Mouse (Mus musculus) ES-E14 (cell line): Measurements from ENCODE around the gene Vmn1r120. TPM values are rescaled to one million over a fixed set of nuclear protein-coding genes. Genes with fewer than 3 reads are reported as not detected.
"Not testable (repeated sequence)": the region's sequence is repeated elsewhere in the genome, so short reads cannot be mapped to it uniquely, and the experiment has no call there.

Source experiments
- DNase-seq: peaks from one replicate; pipeline ENCODE4 v3.0.0-alpha.2; 2013; ENCODE audit warnings: low read depth, low spot score
- H3K27ac ChIP-seq: 2 replicates; pipeline ENCODE4 v1.5.1; 2012; ENCODE audit warnings: low read depth, mild to moderate bottlenecking, low read length, moderate library complexity, mixed read lengths; ENCODE audit not compliant: poor library complexity, insufficient read depth, severe bottlenecking
- H3K36me3 ChIP-seq: 2 replicates; pipeline ENCODE4 v1.6.1; 2012; ENCODE audit warnings: mild to moderate bottlenecking, low read length, moderate library complexity, mixed read lengths; ENCODE audit not compliant: control insufficient read depth, poor library complexity, insufficient read depth, severe bottlenecking
- H3K4me1 ChIP-seq, 2 experiments: fragments of 150-350 bp in 1 of 2; sonication (generic) in 1 of 2; 2 replicates each; pipeline ENCODE4 v1.6.1; 2012; ENCODE audit warnings: low read length in 2 of 2, mild to moderate bottlenecking in 1 of 2, mixed read lengths in 1 of 2; ENCODE audit not compliant: control insufficient read depth in 2 of 2, insufficient read depth in 2 of 2, poor library complexity in 1 of 2
- H3K4me3 ChIP-seq, 2 experiments: fragments of 150-350 bp in 1 of 2; sonication (generic) in 1 of 2; 2 replicates each; pipeline ENCODE4 v1.5.1; 2012; ENCODE audit warnings: low read length in 2 of 2, low read depth in 1 of 2, mild to moderate bottlenecking in 1 of 2, mixed read lengths in 1 of 2; ENCODE audit not compliant: insufficient read depth in 1 of 2, poor library complexity in 1 of 2, severe bottlenecking in 1 of 2
- H3K9ac ChIP-seq: 2 replicates; pipeline ENCODE4 v1.6.1; 2012; ENCODE audit warnings: low read depth, mild to moderate bottlenecking, low read length, mixed read lengths; ENCODE audit not compliant: poor library complexity, insufficient read depth, severe bottlenecking
- H3K9me3 ChIP-seq: fragments of 150-350 bp; sonication (generic); 2 replicates; pipeline ENCODE4 v1.6.1; 2012; ENCODE audit warnings: low read depth, mild to moderate bottlenecking, low read length; ENCODE audit not compliant: control insufficient read depth, insufficient read depth
- in situ Hi-C, 2 experiments: fragments of 600-800 bp; cut with MboI; formaldehyde crosslinking; loops; one replicate each; pipeline ENCODE4 v1.15.1; 2025; ENCODE audit warnings: low sequenced_read_pairs in 2 of 2, inconsistent platforms in 1 of 2; ENCODE audit not compliant: unreplicated experiment in 2 of 2
- total RNA-seq: library from RNA; depleted of rRNA; stranded (reverse); fragments of 300-350 nt; gene quantifications from 2 replicates; pipeline ENCODE4 v1.2.3, GENCODE M21; 2012; rRNA removed

Gene Vmn1r120
- total RNA-seq, result not detected in 2 replicates

DNA sequence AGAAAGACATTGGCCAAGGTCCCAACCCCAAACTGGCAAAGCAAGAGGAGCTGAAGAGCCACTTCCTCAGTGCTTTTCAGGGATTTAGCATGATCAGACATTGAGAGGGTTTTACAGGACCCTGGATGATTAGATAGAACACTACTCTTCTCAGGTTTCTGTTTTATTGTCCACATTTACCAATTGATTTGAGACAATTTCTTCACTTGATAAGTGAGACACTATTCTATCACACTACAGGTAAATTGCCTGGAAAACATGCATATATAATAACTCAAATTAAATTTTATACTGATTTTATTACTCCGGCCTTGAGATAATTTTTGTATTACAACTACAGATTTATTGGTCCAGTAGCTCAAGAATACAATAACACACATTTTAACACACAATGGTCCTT is at the start of gene Vmn1r120:
Gene Vmn1r120 (minus strand): TSS at position 101 of the 400 bp plus-strand sequence.
- H3K9ac ChIP-seq, DNase-seq, H3K4me1 ChIP-seq, H3K27ac ChIP-seq, H3K36me3 ChIP-seq, H3K4me3 ChIP-seq, H3K9me3 ChIP-seq, in situ Hi-C loops: not testable (repeated sequence)

DNA sequence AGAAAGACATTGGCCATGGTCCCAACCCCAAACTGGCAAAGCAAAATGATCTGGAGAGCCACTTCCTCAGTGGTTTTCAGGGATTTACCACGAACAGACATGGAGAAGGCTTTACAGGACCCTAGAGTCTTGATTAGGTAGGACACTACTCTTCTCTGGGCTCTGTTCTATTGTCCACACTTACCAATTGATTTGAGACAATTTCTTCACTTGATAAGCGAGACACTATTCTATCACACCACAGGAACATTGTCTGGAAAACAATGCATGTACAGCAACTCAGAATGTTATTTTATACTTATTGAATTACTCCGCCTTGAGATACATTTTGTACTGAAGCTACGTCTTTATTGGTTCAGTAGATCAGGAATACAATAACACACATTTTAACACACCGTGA is 44.8 kb upstream of the Vmn1r120 start, which contains the start of gene Vmn1r121:
Gene Vmn1r121 (minus strand): TSS at position 101 of the 400 bp plus-strand sequence.
- H3K9ac ChIP-seq, H3K27ac ChIP-seq, H3K9me3 ChIP-seq, in situ Hi-C loops, DNase-seq, H3K4me1 ChIP-seq, H3K36me3 ChIP-seq, H3K4me3 ChIP-seq: not testable (repeated sequence)

DNA sequence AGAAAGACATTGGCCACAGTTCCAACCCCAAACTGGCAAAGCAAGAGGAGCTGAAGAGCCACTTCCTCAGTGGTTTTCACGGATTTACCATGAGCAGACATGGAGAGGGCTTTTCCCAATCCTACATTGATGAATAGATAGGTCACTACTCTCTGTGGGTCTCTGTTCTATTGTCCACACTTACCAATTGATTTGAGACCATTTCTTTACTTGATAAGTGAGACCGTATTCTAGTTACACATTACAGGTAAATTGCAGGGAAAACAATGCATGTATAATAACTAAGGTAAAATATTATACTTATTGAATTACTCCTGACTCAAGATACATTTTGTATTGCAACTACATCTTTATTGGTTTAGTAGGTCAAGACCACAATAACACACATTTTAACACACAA is 41.2 kb downstream of the Vmn1r120 start, which contains the start of gene Vmn1r119:
Gene Vmn1r119 (minus strand): TSS at position 101 of the 400 bp plus-strand sequence.
- in situ Hi-C loops, H3K9me3 ChIP-seq, H3K4me3 ChIP-seq, H3K36me3 ChIP-seq, H3K27ac ChIP-seq, DNase-seq, H3K4me1 ChIP-seq, H3K9ac ChIP-seq: not testable (repeated sequence)

Other genes starting within 250 kb of the Vmn1r120 start
- not detected in 2 replicates for gene Vmn1r114, start 241.6 kb downstream of the Vmn1r120 start, total RNA-seq
- not detected in 2 replicates for gene Vmn1r115, start 208.8 kb downstream of the Vmn1r120 start, total RNA-seq
- not detected in 2 replicates for gene Vmn1r116, start 181.5 kb downstream of the Vmn1r120 start, total RNA-seq
- not detected in 2 replicates for gene Vmn1r117, start 169.7 kb downstream of the Vmn1r120 start, total RNA-seq
- not detected in 2 replicates for gene Vmn1r118, start 141.4 kb downstream of the Vmn1r120 start, total RNA-seq
- gene Vmn1r119, start 41.3 kb downstream of the Vmn1r120 start, total RNA-seq, result not detected in 2 replicates
- not detected in 2 replicates for gene Vmn1r121, start 44.7 kb upstream of the Vmn1r120 start, total RNA-seq
- not detected in 2 replicates for gene Vmn1r122, start 80.3 kb upstream of the Vmn1r120 start, total RNA-seq
- gene Vmn1r123, start 108.4 kb upstream of the Vmn1r120 start, total RNA-seq, result not detected in 2 replicates
- gene Gm5157, start 136.6 kb upstream of the Vmn1r120 start, total RNA-seq, result 0.18 TPM in 1 of 2 replicates, not detected in the other
- not detected in 2 replicates for gene Vmn1r124, start 206.8 kb upstream of the Vmn1r120 start, total RNA-seq
- not detected in 2 replicates for gene Vmn1r125, start 218.4 kb upstream of the Vmn1r120 start, total RNA-seq
- not detected in 2 replicates for gene Vmn1r126, start 247.7 kb upstream of the Vmn1r120 start, total RNA-seq